Mouse (Mus musculus): Measurements from ENCODE around the gene Ccdc47. TPM values are rescaled to one million over a fixed set of nuclear protein-coding genes. Genes with fewer than 3 reads are reported as not detected.

Ccdc47 gene
- polyA plus RNA-seq, 1 experiment from 2014 or later: 65.7 TPM

- Histone ChIP-seq H3K27me3 (ENCODE audit: control insufficient read depth, insufficient read depth, low read length) (no peaks in the 10 kb centered on the region), H3K27ac (ENCODE audit: low read depth, low read length) (peak overlapping the region; percentile 81), H3K4me3 (ENCODE audit: low read depth, low read length) (peak overlapping the region; percentile 74), H3K4me1 (replicated peaks; ENCODE audit: control insufficient read depth, insufficient read depth, low read length) (no peaks in the 10 kb centered on the region), H3K9ac (ENCODE audit: low read depth, low read length) (peak overlapping the region; percentile 80), H3K36me3 (ENCODE audit: control insufficient read depth, insufficient read depth, low read length) (no peaks in the 10 kb centered on the region), H3K4me2 (replicated peaks; ENCODE audit: low read depth, low read length) (peak overlapping the region; percentile 60), H3K9me3 (ENCODE audit: control insufficient read depth, low read length) (no peaks in the 10 kb centered on the region)
- DNase-seq (ENCODE audit: low spot score): peak; percentile 98
- peak; percentile 97 for ATAC-seq (ENCODE audit: low FRiP score)
- WGBS: under 1% methylated on average over 40 of the region's 44 CpGs
These were observed 22.6 kb downstream of the Ccdc47 start for GRCm38 (mm10) chr11:106193371-106194154.

DNA sequence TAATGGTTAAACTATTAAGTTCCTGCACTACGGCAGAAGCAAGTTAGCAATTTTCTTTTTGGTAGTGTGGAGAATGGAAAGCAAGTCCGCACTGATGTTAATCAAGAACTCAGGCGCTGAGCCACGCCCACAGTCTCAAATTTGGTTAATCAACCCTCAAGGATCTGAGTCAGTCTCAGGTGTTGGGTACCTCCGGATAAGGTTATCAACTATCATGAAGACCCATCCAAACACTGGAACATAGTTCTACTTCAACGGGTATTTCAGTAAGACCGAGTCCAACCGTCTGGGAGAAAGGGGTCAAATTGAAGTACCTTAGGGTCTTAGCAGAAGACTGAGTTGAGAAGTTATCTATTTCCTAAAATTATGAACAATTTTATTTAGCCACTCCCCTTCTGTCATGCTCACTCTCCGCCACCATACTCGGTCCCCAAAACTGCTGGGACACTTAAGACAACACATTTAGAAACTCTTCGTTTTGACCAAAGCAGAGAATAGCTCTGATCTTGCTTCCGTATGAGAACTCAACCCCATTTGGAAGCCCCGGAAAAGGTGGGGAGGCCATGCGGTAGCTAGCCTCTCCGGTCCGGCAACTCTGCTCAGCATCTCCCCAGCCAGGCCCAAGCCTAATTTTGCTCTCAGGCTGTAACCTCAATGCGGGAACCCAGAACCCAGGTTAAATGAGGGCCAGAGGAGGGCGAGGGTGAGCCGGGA is 23.3 kb downstream of the Ccdc47 start:
- WGBS: 12% methylated on average over 19 of the region's 19 CpGs
- Histone ChIP-seq H3K27me3 (ENCODE audit: control insufficient read depth, insufficient read depth, low read length) (no peaks in the 10 kb centered on the region), H3K4me1 (replicated peaks; ENCODE audit: control insufficient read depth, insufficient read depth, low read length) (no peaks in the 10 kb centered on the region), H3K9ac (ENCODE audit: low read depth, low read length) (peak overlapping the region; percentile 80), H3K27ac (ENCODE audit: low read depth, low read length) (peak overlapping the region; percentile 81), H3K36me3 (ENCODE audit: control insufficient read depth, insufficient read depth, low read length) (no peaks in the 10 kb centered on the region), H3K4me3 (ENCODE audit: low read depth, low read length) (peak overlapping the region; percentile 74), H3K4me2 (replicated peaks; ENCODE audit: low read depth, low read length) (peak overlapping the region; percentile 50), H3K9me3 (ENCODE audit: control insufficient read depth, low read length) (no peaks in the 10 kb centered on the region)
- DNase-seq (ENCODE audit: low spot score) (no peak), ATAC-seq (ENCODE audit: low FRiP score) (peak; percentile 53)

- H3K4me3 ChIP-seq (ENCODE audit: low read depth, low read length): peak overlapping the region; percentile 74; the same call in 1 of the 2 replicates
- H3K27ac ChIP-seq (ENCODE audit: low read depth, low read length): no peak overlapping the region
- H3K36me3 ChIP-seq (ENCODE audit: control insufficient read depth, insufficient read depth, low read length): no peaks in the 10 kb centered on the region
- no peaks in the 10 kb centered on the region for H3K27me3 ChIP-seq (ENCODE audit: control insufficient read depth, insufficient read depth, low read length)
- H3K9me3 ChIP-seq (ENCODE audit: control insufficient read depth, low read length): no peaks in the 10 kb centered on the region
- H3K4me2 ChIP-seq (replicated peaks; ENCODE audit: low read depth, low read length): peak overlapping the region; percentile 50
- ATAC-seq (ENCODE audit: low FRiP score) (no peak), DNase-seq (ENCODE audit: low spot score) (no peak)
- 89% methylated on average over 5 of the region's 5 CpGs for WGBS
- no peaks in the 10 kb centered on the region for H3K4me1 ChIP-seq (replicated peaks; ENCODE audit: control insufficient read depth, insufficient read depth, low read length)
- H3K9ac ChIP-seq (ENCODE audit: low read depth, low read length): no peak overlapping the region
These were observed 23.9 kb downstream of the Ccdc47 start for GRCm38 (mm10) chr11:106192241-106192640.

DNA sequence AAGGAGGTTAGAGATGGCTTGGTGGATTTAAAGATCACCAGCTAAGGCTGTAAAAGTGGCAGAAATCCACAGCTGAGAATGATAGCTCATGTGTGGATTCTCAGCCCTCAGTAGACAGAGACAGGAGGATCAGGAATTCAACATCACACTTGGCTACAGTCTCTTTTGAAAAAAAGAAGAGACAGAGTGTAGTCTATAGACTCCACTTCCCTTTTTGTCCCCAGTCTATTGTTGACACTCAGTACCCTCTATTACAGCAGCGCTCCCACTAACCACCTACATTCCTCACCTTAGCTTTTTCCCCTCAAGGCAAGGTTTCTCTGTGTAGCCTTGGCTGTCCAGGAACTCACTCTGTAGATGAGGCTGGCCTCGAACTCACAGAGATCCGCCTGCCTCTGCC is 24.4 kb downstream of the Ccdc47 start:
- no peaks in the 10 kb centered on the region for H3K4me1 ChIP-seq (replicated peaks; ENCODE audit: control insufficient read depth, insufficient read depth, low read length)
- no peak overlapping the region for H3K4me2 ChIP-seq (replicated peaks; ENCODE audit: low read depth, low read length)
- no peaks in the 10 kb centered on the region for H3K27me3 ChIP-seq (ENCODE audit: control insufficient read depth, insufficient read depth, low read length)
- no peak overlapping the region for H3K4me3 ChIP-seq (ENCODE audit: low read depth, low read length)
- H3K9me3 ChIP-seq (ENCODE audit: control insufficient read depth, low read length): no peaks in the 10 kb centered on the region
- no peak overlapping the region for H3K27ac ChIP-seq (ENCODE audit: low read depth, low read length)
- 88% methylated on average over 3 of the region's 3 CpGs for WGBS
- no peak overlapping the region for H3K9ac ChIP-seq (ENCODE audit: low read depth, low read length)
- H3K36me3 ChIP-seq (ENCODE audit: control insufficient read depth, insufficient read depth, low read length): no peaks in the 10 kb centered on the region
- no peak for DNase-seq (ENCODE audit: low spot score)
- no peak for ATAC-seq (ENCODE audit: low FRiP score)

DNA sequence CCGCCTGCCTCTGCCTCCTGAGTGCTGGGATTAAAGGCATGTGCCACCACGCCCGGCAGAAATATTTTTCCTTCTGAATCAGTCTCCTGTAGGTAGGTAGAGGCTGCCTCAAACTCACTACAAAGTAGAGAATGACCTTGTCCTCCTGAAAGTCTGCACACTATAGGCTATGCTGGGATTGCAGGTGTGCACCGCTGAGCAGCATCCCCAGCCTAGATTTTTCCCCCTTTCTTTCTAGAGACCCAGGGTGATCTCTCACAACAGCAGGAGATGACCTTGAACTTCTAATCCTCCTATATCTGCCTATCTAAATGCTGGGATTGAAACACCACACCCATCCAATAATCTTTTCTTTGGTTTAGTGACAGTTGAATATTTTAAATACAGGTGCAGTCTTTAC is 28.8 kb downstream of the Ccdc47 start:
- WGBS: 89% methylated on average over 4 of the region's 4 CpGs

GRCm38 (mm10) chr11:106180449-106180801 is 35.7 kb downstream of the Ccdc47 start:
- Histone ChIP-seq H3K27ac (ENCODE audit: low read depth, low read length) (no peak overlapping the region), H3K4me1 (replicated peaks; ENCODE audit: control insufficient read depth, insufficient read depth, low read length) (no peaks in the 10 kb centered on the region), H3K27me3 (ENCODE audit: control insufficient read depth, insufficient read depth, low read length) (no peaks in the 10 kb centered on the region), H3K4me2 (replicated peaks; ENCODE audit: low read depth, low read length) (no peak overlapping the region), H3K9ac (ENCODE audit: low read depth, low read length) (no peak overlapping the region), H3K9me3 (ENCODE audit: control insufficient read depth, low read length) (no peaks in the 10 kb centered on the region), H3K4me3 (ENCODE audit: low read depth, low read length) (no peak overlapping the region), H3K36me3 (ENCODE audit: control insufficient read depth, insufficient read depth, low read length) (no peaks in the 10 kb centered on the region)
- ATAC-seq (ENCODE audit: low FRiP score) (no peak), DNase-seq (ENCODE audit: low spot score) (no peak)
- WGBS: 85% methylated on average over 2 of the region's 2 CpGs

More for the DNA sequence above, 28.8 kb downstream of the Ccdc47 start:
- H3K4me3 ChIP-seq (ENCODE audit: low read depth, low read length): no peak overlapping the region
- H3K27ac ChIP-seq (ENCODE audit: low read depth, low read length): no peak overlapping the region
- DNase-seq (ENCODE audit: low spot score) (no peak), ATAC-seq (ENCODE audit: low FRiP score) (no peak)
- no peaks in the 10 kb centered on the region for H3K4me1 ChIP-seq (replicated peaks; ENCODE audit: control insufficient read depth, insufficient read depth, low read length)
- H3K9ac ChIP-seq (ENCODE audit: low read depth, low read length): no peak overlapping the region
- H3K9me3 ChIP-seq (ENCODE audit: control insufficient read depth, low read length): no peaks in the 10 kb centered on the region
- no peaks in the 10 kb centered on the region for H3K27me3 ChIP-seq (ENCODE audit: control insufficient read depth, insufficient read depth, low read length)
- no peaks in the 10 kb centered on the region for H3K36me3 ChIP-seq (ENCODE audit: control insufficient read depth, insufficient read depth, low read length)
- no peak overlapping the region for H3K4me2 ChIP-seq (replicated peaks; ENCODE audit: low read depth, low read length)

- 72% methylated on average over 7 of the region's 7 CpGs for WGBS
- no peaks in the 10 kb centered on the region for H3K36me3 ChIP-seq (ENCODE audit: control insufficient read depth, insufficient read depth, low read length)
- H3K4me1 ChIP-seq (replicated peaks; ENCODE audit: control insufficient read depth, insufficient read depth, low read length): no peaks in the 10 kb centered on the region
- H3K27me3 ChIP-seq (ENCODE audit: control insufficient read depth, insufficient read depth, low read length): no peaks in the 10 kb centered on the region
- H3K27ac ChIP-seq (ENCODE audit: low read depth, low read length): no peak overlapping the region
- no peaks in the 10 kb centered on the region for H3K9me3 ChIP-seq (ENCODE audit: control insufficient read depth, low read length)
- DNase-seq (ENCODE audit: low spot score) (no peak), ATAC-seq (ENCODE audit: low FRiP score) (no peak)
- no peak overlapping the region for H3K9ac ChIP-seq (ENCODE audit: low read depth, low read length)
- no peak overlapping the region for H3K4me2 ChIP-seq (replicated peaks; ENCODE audit: low read depth, low read length)
- no peak overlapping the region for H3K4me3 ChIP-seq (ENCODE audit: low read depth, low read length)
These were observed 36.3 kb downstream of the Ccdc47 start for GRCm38 (mm10) chr11:106179711-106180448.

GRCm38 (mm10) chr11:106178036-106178782 is 37.9 kb downstream of the Ccdc47 start:
- DNase-seq (ENCODE audit: low spot score): no peak

More at GRCm38 (mm10) chr11:106178036-106178782, 37.9 kb downstream of the Ccdc47 start:
- Histone ChIP-seq H3K4me2 (replicated peaks; ENCODE audit: low read depth, low read length) (no peak overlapping the region), H3K27me3 (ENCODE audit: control insufficient read depth, insufficient read depth, low read length) (no peaks in the 10 kb centered on the region), H3K36me3 (ENCODE audit: control insufficient read depth, insufficient read depth, low read length) (no peaks in the 10 kb centered on the region; the same call in 1 of the 2 replicates), H3K4me3 (ENCODE audit: low read depth, low read length) (no peak overlapping the region), H3K27ac (ENCODE audit: low read depth, low read length) (no peak overlapping the region), H3K9ac (ENCODE audit: low read depth, low read length) (no peak overlapping the region), H3K9me3 (ENCODE audit: control insufficient read depth, low read length) (no peaks in the 10 kb centered on the region), H3K4me1 (replicated peaks; ENCODE audit: control insufficient read depth, insufficient read depth, low read length) (no peaks in the 10 kb centered on the region)
- no peak for ATAC-seq (ENCODE audit: low FRiP score)
- 82% methylated on average over 5 of the region's 5 CpGs for WGBS
